Mouse (Mus musculus) midbrain, embryonic 10.5 days (tissue): Measurements from ENCODE around the gene Immp2l. TPM values are rescaled to one million over a fixed set of nuclear protein-coding genes. Genes with fewer than 3 reads are reported as not detected.

ENCODE experiments used
- DNase-seq: peaks from one replicate; pipeline ENCODE4 v3.0.0-alpha.2; 2017; ENCODE audit warnings: low spot score
- H3K27ac ChIP-seq: fragments of 300-500 bp; sonication (generic); replicated peaks from 2 replicates; pipeline ENCODE4 v1.5.1; 2016; ENCODE audit warnings: mild to moderate bottlenecking
- H3K27me3 ChIP-seq: fragments of 300-500 bp; sonication (generic); 2 replicates; pipeline ENCODE4 v1.6.1; 2016; ENCODE audit warnings: low read depth, mild to moderate bottlenecking; ENCODE audit not compliant: poor library complexity, severe bottlenecking
- H3K36me3 ChIP-seq: fragments of 300-500 bp; sonication (generic); 2 replicates; pipeline ENCODE4 v1.6.1; 2016; ENCODE audit warnings: mild to moderate bottlenecking, moderate library complexity
- H3K4me1 ChIP-seq: fragments of 300-500 bp; sonication (generic); 2 replicates; pipeline ENCODE4 v1.6.1; 2016
- H3K4me3 ChIP-seq: fragments of 300-500 bp; sonication (generic); 2 replicates; pipeline ENCODE4 v1.5.1; 2016; ENCODE audit warnings: mild to moderate bottlenecking, moderate library complexity
- H3K9me3 ChIP-seq: fragments of 300-500 bp; sonication (generic); replicated peaks from 2 replicates; pipeline ENCODE4 v1.6.1; 2016; ENCODE audit warnings: mild to moderate bottlenecking
- WGBS: fragments of 180-500 bp; shearing (Covaris S2); methylation state at CpG from one replicate; pipeline ENCODE4 v1.1.7; 2016; 5-methylcytosine and 5-hydroxymethylcytosine counted together
- polyA plus RNA-seq: library from polyadenylated mRNA; unstranded; fragments of >200 nt; fragmentation: Nextera tagmentation; extraction: Ambion mirVana; gene quantifications from 2 replicates; pipeline ENCODE4 v1.2.1, GENCODE M21; 2016

Immp2l gene
- polyA plus RNA-seq, 1 experiment from 2014 or later: 12.0 TPM

GRCm38 (mm10) chr12:41063281-41063680 is 39.4 kb downstream of the Immp2l start:
- no peaks in the 10 kb centered on the region for H3K27me3 ChIP-seq
- no peaks in the 10 kb centered on the region for H3K9me3 ChIP-seq
- WGBS: 90% methylated on average over 3 of the region's 3 CpGs

DNA sequence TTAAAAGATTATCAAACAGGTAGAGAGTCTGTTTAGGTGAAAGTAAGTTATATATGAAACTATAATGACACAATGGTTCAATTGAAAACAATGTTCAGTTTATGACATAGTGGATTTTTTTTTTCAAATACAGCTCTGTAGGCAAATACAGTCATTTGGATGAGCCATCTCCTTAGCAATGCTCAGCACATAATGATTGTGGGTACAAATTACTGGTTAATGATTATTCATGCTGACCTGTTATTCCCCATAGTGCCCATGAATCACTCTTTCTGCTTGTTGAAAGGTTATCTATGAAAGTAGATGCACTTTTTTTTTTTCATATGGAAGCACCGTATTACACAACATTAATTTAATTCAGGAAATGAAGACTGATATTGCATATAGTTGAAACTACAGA is 58.0 kb downstream of the Immp2l start:
- 98% methylated on average over 1 of the region's 1 CpGs for WGBS

More at GRCm38 (mm10) chr12:41063281-41063680, 39.4 kb downstream of the Immp2l start:
- H3K27ac ChIP-seq: no peak overlapping the region
- H3K4me3 ChIP-seq: no peak overlapping the region
- DNase-seq: no peak
- no peaks in the 10 kb centered on the region for H3K36me3 ChIP-seq
- no peaks in the 10 kb centered on the region for H3K4me1 ChIP-seq

GRCm38 (mm10) chr12:41084370-41085089 is 60.6 kb downstream of the Immp2l start:
- H3K9me3 ChIP-seq: 0 out of 2 replicates have a peak, but pooled peaks cover 3% of the 10 kb centered on the region
- no peaks in the 10 kb centered on the region for H3K36me3 ChIP-seq
- H3K4me3 ChIP-seq: no peak overlapping the region
- H3K27ac ChIP-seq: no peak overlapping the region
- WGBS: 87% methylated on average over 2 of the region's 2 CpGs
- no peaks in the 10 kb centered on the region for H3K27me3 ChIP-seq
- no peak for DNase-seq
- peaks cover 3% of the 10 kb centered on the region for H3K4me1 ChIP-seq

More for the DNA sequence above, 58.0 kb downstream of the Immp2l start:
- Histone ChIP-seq H3K9me3 (0 out of 2 replicates have a peak, but pooled peaks cover 3% of the 10 kb centered on the region), H3K27ac (no peak overlapping the region), H3K4me3 (no peak overlapping the region), H3K36me3 (no peaks in the 10 kb centered on the region), H3K4me1 (peaks cover 3% of the 10 kb centered on the region), H3K27me3 (no peaks in the 10 kb centered on the region)
- no peak for DNase-seq

- no peak for DNase-seq
- 92% methylated on average over 5 of the region's 5 CpGs for WGBS
- no peaks in the 10 kb centered on the region for H3K36me3 ChIP-seq
Measured at GRCm38 (mm10) chr12:41089931-41090366, 66.1 kb downstream of the Immp2l start.

DNA sequence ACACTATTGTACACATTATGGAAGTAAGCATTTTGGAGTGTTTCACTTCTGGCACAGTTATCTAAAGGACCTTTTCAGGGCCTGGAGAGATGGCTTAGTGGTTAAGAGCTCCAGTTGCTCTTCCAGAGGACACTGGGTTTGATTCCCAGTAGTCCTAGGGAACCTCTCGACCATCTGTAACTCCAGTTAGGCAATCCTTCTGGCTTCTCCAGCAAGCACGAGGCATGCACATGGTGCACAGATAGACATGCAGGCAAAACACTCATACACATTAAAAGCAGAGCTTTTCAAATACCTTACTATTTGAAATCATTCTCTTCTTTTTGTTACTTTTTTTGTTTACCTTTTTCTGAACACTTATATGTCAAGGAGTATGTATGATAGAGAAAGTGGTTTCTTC is 66.9 kb downstream of the Immp2l start:
- no peak overlapping the region for H3K4me3 ChIP-seq
- no peak for DNase-seq
- H3K27ac ChIP-seq: no peak overlapping the region
- H3K27me3 ChIP-seq: no peaks in the 10 kb centered on the region
- H3K9me3 ChIP-seq: no peaks in the 10 kb centered on the region
- no peaks in the 10 kb centered on the region for H3K36me3 ChIP-seq
- H3K4me1 ChIP-seq: peaks cover 2% of the 10 kb centered on the region
- 85% methylated on average over 2 of the region's 2 CpGs for WGBS

More at GRCm38 (mm10) chr12:41089931-41090366, 66.1 kb downstream of the Immp2l start:
- no peaks in the 10 kb centered on the region for H3K9me3 ChIP-seq
- H3K4me1 ChIP-seq: peaks cover 3% of the 10 kb centered on the region
- no peak overlapping the region for H3K27ac ChIP-seq
- H3K4me3 ChIP-seq: no peak overlapping the region
- no peaks in the 10 kb centered on the region for H3K27me3 ChIP-seq

DNA sequence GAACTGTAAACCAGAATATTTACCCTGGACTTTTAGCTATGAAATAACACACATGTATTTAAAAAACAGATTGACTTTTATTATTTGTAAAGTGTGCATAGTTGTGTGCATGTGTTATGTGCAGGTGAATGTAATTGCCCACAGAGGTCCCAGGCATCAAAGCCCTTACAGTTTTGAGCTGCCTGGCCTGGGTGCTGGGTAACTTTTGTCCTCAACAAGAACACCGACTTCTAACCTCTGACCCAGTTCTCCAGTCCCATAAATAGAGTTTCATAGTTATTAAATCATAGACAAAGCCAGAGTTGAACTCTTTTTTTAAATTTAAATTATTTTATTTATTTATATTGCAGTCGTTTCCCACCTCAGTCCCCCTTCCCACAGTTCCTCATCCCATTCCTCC is 67.4 kb downstream of the Immp2l start:
- DNase-seq: no peak
- 84% methylated on average over 2 of the region's 2 CpGs for WGBS
- no peaks in the 10 kb centered on the region for H3K9me3 ChIP-seq
- no peaks in the 10 kb centered on the region for H3K27me3 ChIP-seq
- H3K4me3 ChIP-seq: no peak overlapping the region
- H3K4me1 ChIP-seq: no peaks in the 10 kb centered on the region
- no peaks in the 10 kb centered on the region for H3K36me3 ChIP-seq
- H3K27ac ChIP-seq: no peak overlapping the region

DNA sequence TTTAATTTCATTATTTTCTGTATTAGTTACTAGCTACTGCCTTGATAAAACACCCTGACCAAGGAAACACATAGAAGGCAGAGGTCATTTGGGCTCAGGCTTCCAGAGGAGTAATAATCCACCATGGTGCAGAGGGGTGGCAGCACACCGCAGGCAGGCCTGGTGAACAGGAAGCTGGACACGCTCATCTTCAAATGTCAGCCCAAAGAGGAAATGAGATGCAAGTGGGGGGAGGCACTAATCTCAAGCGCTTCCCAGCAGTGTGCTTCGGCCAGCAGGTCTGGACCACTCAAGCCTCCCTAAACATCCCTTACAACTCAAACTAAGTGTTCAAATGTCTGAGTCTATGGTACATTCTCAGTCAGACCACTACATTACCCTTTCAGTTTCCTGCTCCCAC is 72.2 kb downstream of the Immp2l start:
- Histone ChIP-seq H3K27me3 (no peaks in the 10 kb centered on the region), H3K36me3 (no peaks in the 10 kb centered on the region), H3K4me3 (no peak overlapping the region), H3K4me1 (no peaks in the 10 kb centered on the region), H3K9me3 (no peaks in the 10 kb centered on the region), H3K27ac (no peak overlapping the region)
- no peak for DNase-seq
- WGBS: 53% methylated on average over 4 of the region's 4 CpGs

- H3K4me1 ChIP-seq: no peaks in the 10 kb centered on the region
- no peak overlapping the region for H3K4me3 ChIP-seq
- H3K36me3 ChIP-seq: no peaks in the 10 kb centered on the region
- no peaks in the 10 kb centered on the region for H3K27me3 ChIP-seq
- no peak for DNase-seq
- no peaks in the 10 kb centered on the region for H3K9me3 ChIP-seq
- H3K27ac ChIP-seq: no peak overlapping the region
- WGBS: 56% methylated on average over 5 of the region's 5 CpGs
Measured at GRCm38 (mm10) chr12:41097406-41097805, 73.5 kb downstream of the Immp2l start.

GRCm38 (mm10) chr12:41109011-41109410 is 85.1 kb downstream of the Immp2l start:
- H3K27ac ChIP-seq: no peak overlapping the region
- no peaks in the 10 kb centered on the region for H3K27me3 ChIP-seq
- H3K4me1 ChIP-seq: peaks cover 6% of the 10 kb centered on the region; the same call in 1 of the 2 replicates
- H3K9me3 ChIP-seq: no peaks in the 10 kb centered on the region
- H3K4me3 ChIP-seq: no peak overlapping the region
- no peak for DNase-seq
- WGBS: 31% methylated on average over 2 of the region's 2 CpGs
- H3K36me3 ChIP-seq: no peaks in the 10 kb centered on the region

GRCm38 (mm10) chr12:41111456-41111855 is 87.6 kb downstream of the Immp2l start:
- 50% methylated on average over 1 of the region's 1 CpGs for WGBS

GRCm38 (mm10) chr12:41112137-41112536 is 88.2 kb downstream of the Immp2l start:
- DNase-seq: no peak
- WGBS: 82% methylated on average over 6 of the region's 6 CpGs
- Histone ChIP-seq H3K4me1 (peaks cover 6% of the 10 kb centered on the region; the same call in 1 of the 2 replicates), H3K27ac (no peak overlapping the region), H3K27me3 (no peaks in the 10 kb centered on the region), H3K4me3 (no peak overlapping the region), H3K9me3 (no peaks in the 10 kb centered on the region), H3K36me3 (no peaks in the 10 kb centered on the region)

More at GRCm38 (mm10) chr12:41111456-41111855, 87.6 kb downstream of the Immp2l start:
- peaks cover 6% of the 10 kb centered on the region; the same call in 1 of the 2 replicates for H3K4me1 ChIP-seq
- H3K9me3 ChIP-seq: no peaks in the 10 kb centered on the region
- no peak overlapping the region for H3K4me3 ChIP-seq
- no peak for DNase-seq
- no peaks in the 10 kb centered on the region for H3K36me3 ChIP-seq
- no peaks in the 10 kb centered on the region for H3K27me3 ChIP-seq
- no peak overlapping the region for H3K27ac ChIP-seq

DNA sequence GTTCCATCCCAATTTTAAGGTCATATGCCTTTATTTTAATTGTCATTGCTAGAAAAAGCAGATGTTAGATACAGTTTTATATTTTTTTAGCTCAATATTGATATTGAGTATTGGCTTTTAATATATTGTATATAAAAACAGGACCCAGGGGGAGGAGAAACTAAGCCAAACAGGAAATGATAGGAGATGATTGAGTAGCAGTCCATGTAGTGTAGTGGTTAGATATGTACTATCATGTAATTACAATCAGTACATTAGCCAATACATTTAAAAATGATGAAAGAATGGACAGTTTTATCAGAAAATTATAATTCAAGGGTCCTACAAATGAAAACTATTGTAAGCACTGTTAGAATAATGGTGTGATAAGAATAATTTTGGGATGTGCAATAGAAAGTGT is 94.5 kb downstream of the Immp2l start:
- H3K36me3 ChIP-seq: no peaks in the 10 kb centered on the region
- no peak overlapping the region for H3K27ac ChIP-seq

GRCm38 (mm10) chr12:41119657-41120056 is 95.8 kb downstream of the Immp2l start:
- WGBS: 89% methylated on average over 6 of the region's 6 CpGs

More for the DNA sequence above, 94.5 kb downstream of the Immp2l start:
- DNase-seq: no peak
- Histone ChIP-seq H3K27me3 (no peaks in the 10 kb centered on the region), H3K9me3 (no peaks in the 10 kb centered on the region), H3K4me3 (no peak overlapping the region), H3K4me1 (no peaks in the 10 kb centered on the region)

More at GRCm38 (mm10) chr12:41119657-41120056, 95.8 kb downstream of the Immp2l start:
- no peak overlapping the region for H3K27ac ChIP-seq
- DNase-seq: no peak
- no peak overlapping the region for H3K4me3 ChIP-seq
- no peaks in the 10 kb centered on the region for H3K36me3 ChIP-seq
- H3K27me3 ChIP-seq: no peaks in the 10 kb centered on the region
- no peaks in the 10 kb centered on the region for H3K9me3 ChIP-seq
- H3K4me1 ChIP-seq: no peaks in the 10 kb centered on the region
